Mouse (Mus musculus) MEL (cell line): ENCODE measurements around the gene Pgap3.

Experiments
- CHD1 ChIP-seq: IDR thresholded peaks from 2 replicates; pipeline ENCODE4 v1.6.1; 2012; ENCODE audit warnings: low read depth, mild to moderate bottlenecking, inconsistent platforms, low read length, improper control_type of control experiment
- CTCF ChIP-seq, 3 experiments: IDR thresholded peaks in 2 of 3; conservative IDR thresholded peaks in 1 of 3; 2 replicates each; pipeline ENCODE4 v1.5.1; 2011 to 2012; ENCODE audit warnings: low read length in 3 of 3, low read depth in 2 of 3, mild to moderate bottlenecking in 2 of 3, improper control_type of control experiment in 1 of 3, inconsistent platforms in 1 of 3, mixed read lengths in 1 of 3, moderate library complexity in 1 of 3; ENCODE audit not compliant: control insufficient read depth in 1 of 3, insufficient read depth in 1 of 3, poor library complexity in 1 of 3, severe bottlenecking in 1 of 3
- E2F4 ChIP-seq: IDR thresholded peaks from 2 replicates; pipeline ENCODE4 v1.6.1; 2011; ENCODE audit warnings: low read depth, low read length, improper control_type of control experiment, borderline replicate concordance
- EP300 ChIP-seq, 2 experiments: IDR thresholded peaks; 2 replicates each; pipeline ENCODE4 v1.6.1; 2011; ENCODE audit warnings: improper control_type of control experiment in 2 of 2, low read length in 2 of 2, low read depth in 1 of 2, mild to moderate bottlenecking in 1 of 2
- MAFK ChIP-seq: IDR thresholded peaks from 2 replicates; pipeline ENCODE4 v1.6.1; 2011; ENCODE audit warnings: low read depth, mild to moderate bottlenecking, low read length, improper control_type of control experiment, borderline replicate concordance
- MAZ ChIP-seq: IDR thresholded peaks from 2 replicates; pipeline ENCODE4 v1.6.1; 2012; ENCODE audit warnings: low read depth, mild to moderate bottlenecking, inconsistent platforms, low read length, improper control_type of control experiment
- MYC ChIP-seq: IDR thresholded peaks from 2 replicates; pipeline ENCODE4 v1.6.1; 2011; ENCODE audit warnings: low read depth, mild to moderate bottlenecking, low read length, improper control_type of control experiment, moderate library complexity
- POLR2A ChIP-seq, 2 experiments: IDR thresholded peaks; 2 replicates each; pipeline ENCODE4 v1.6.1; 2011 to 2012; ENCODE audit warnings: low read length in 2 of 2, mild to moderate bottlenecking in 2 of 2, control low read depth in 1 of 2, improper control_type of control experiment in 1 of 2, low read depth in 1 of 2, moderate library complexity in 1 of 2; ENCODE audit not compliant: control insufficient read depth in 1 of 2, insufficient read depth in 1 of 2, poor library complexity in 1 of 2
- POLR2AphosphoS5 ChIP-seq: IDR thresholded peaks from 2 replicates; pipeline ENCODE4 v1.6.1; 2012; ENCODE audit warnings: low read depth, borderline replicate concordance, mild to moderate bottlenecking, inconsistent platforms, low read length, moderate library complexity, mixed read lengths
- SMC3 ChIP-seq: IDR thresholded peaks from 2 replicates; pipeline ENCODE4 v1.6.1; 2011; ENCODE audit warnings: low read depth, low read length, improper control_type of control experiment
- TCF12 ChIP-seq: IDR thresholded peaks from 2 replicates; pipeline ENCODE4 v1.6.1; 2014; ENCODE audit warnings: low read depth, mild to moderate bottlenecking, inconsistent platforms, low read length, improper control_type of control experiment, moderate library complexity
- USF1 ChIP-seq: IDR thresholded peaks from 2 replicates; pipeline ENCODE4 v1.6.1; 2014; ENCODE audit warnings: low read depth, mild to moderate bottlenecking, inconsistent platforms, low read length, improper control_type of control experiment, moderate library complexity

GRCm38 (mm10) chr11:98392034-98392433, 8.3 kb downstream of the Pgap3 start:
- TF ChIP-seq TCF12 (no peak), POLR2AphosphoS5 (no peak), CTCF (IDR thresholded peaks at IDR 0.05 in 2 of 3, conservative IDR thresholded peaks at IDR 0.05 in 1 of 3; ENCODE audit: control insufficient read depth in 1 of 3, insufficient read depth in 1 of 3, low read depth in 2 of 3, low read length in 3 of 3, poor library complexity in 1 of 3, severe bottlenecking in 1 of 3) (no peak), SMC3 (no peak), EP300 (IDR thresholded peaks at IDR 0.05; ENCODE audit: low read depth in 1 of 2, low read length in 2 of 2) (no peak), POLR2A (IDR thresholded peaks at IDR 0.05; ENCODE audit: control insufficient read depth in 1 of 2, insufficient read depth in 1 of 2, low read depth in 1 of 2, low read length in 2 of 2, poor library complexity in 1 of 2) (no peak), E2F4 (no peak), CHD1 (no peak), MAZ (no peak), USF1 (no peak), MAFK (no peak), MYC (no peak)
